Mouse (Mus musculus): ENCODE data around the gene Zfp995. TPM values are rescaled to one million over a fixed set of nuclear protein-coding genes. Genes with fewer than 3 reads are reported as not detected.

Zfp995 gene
- 10 to 100 TPM; 11.0 to 12.2 TPM for total RNA-seq (2023)

DNA sequence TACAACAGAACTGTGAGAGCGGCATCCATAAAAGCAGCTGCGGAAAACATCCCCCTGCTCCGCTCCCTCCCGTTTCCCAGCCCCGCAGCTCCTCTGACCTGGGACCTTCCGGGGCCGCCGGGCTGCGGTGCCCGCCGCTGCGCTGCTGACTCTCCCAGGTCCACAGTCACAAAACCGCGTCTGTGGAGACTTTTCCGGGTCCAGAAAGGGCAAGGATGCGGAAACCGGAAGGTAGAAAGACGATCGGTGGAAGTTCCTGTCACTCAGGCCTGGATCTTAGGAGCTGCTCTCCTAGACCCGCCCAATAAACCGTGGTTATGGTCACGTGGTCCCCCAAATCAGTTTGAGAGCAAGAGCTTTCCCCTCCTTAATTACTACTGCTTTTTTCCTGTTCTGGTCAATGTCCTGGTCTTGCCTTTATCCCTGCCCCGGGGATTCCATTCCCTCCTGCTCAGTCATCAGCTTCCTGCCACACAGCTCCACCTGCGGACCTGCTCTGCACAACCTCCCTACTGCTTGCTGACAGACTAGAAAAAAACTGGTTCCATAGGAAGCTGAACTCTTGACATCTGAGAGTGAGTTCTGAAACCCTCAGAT lies at the start of gene Zfp995:
TSS of gene Zfp995 (minus strand) at position 471 of the 597 bp plus-strand sequence.

DNA sequence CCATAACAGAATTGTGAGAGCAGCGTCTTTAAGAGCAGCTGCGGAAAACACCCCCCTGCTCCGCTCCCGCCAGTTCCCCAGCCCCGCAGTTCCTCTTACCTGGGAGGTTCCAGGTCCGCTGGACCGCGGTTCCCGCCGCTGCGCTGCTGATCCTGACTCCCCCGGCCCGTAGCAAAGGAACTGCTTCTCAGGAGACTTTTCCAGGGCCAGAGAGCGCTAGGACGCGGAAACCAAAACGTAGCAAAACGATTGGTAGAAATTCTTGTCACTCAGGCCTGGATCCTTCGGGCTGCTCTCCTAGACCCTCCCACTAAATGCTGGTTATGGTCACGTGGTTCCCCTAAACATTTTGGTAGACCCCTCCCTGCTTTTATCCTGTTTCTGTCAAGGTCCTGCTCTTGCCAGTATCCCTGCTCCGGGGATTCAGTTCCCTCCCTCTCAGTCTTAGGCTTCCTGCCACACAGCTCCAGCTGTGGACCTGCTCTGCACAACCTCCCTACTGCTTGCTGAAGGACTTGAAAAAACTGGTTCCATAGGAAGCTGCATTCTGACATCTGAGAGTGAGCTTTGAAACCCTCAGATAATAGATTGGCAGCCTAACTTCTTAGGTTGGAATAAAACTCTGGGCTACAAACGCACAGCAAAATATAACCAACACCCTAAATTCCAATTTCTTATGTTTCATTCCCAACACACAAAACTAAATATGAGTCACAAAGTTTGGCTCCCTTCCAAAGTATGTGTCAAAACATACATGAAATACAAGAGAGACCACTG lies 64.0 kb downstream of the Zfp995 start, which contains the start of gene Zfp820:
TSS of gene Zfp820 (minus strand) at position 228 of the 777 bp plus-strand sequence.

Other genes starting within 250 kb of the Zfp995 start
- 10 to 100 TPM in 1 of 2 experiments, 1 to 10 TPM in 1; 9.2 to 15.4 TPM for gene Gm10226, start 218.1 kb downstream of the Zfp995 start, total RNA-seq (2023)
- 1 to 10 TPM; 2.4 to 2.8 TPM for gene Zfp760, start 202.2 kb downstream of the Zfp995 start, total RNA-seq (2023)
- gene Zfp229, start 179.1 kb downstream of the Zfp995 start, total RNA-seq (2023): 1 to 10 TPM in 1 of 2 experiments, under 1 TPM in 1; 0.96 to 1.3 TPM
- 1 to 10 TPM in 1 of 2 experiments, under 1 TPM in 1; 0.98 to 1.0 TPM for gene Zfp820, start 64.2 kb downstream of the Zfp995 start, total RNA-seq (2023)
- gene Zfp942, start 52.5 kb upstream of the Zfp995 start, total RNA-seq (2023): 10 to 100 TPM; 30.4 to 33.4 TPM
- gene Zfp943, start 52.6 kb upstream of the Zfp995 start, total RNA-seq (2023): 10 to 100 TPM; 19.8 to 21.6 TPM

All from T-cell, adult 66 days (primary cell).